Mouse (Mus musculus): ENCODE data around the gene Myo1d. TPM values are rescaled to one million over a fixed set of nuclear protein-coding genes. Genes with fewer than 3 reads are reported as not detected.

Gene Myo1d
- polyA plus RNA-seq, 1 experiment from 2014 or later: 2.9 TPM

GRCm38 (mm10) chr11:80772595-80773210, 7.1 kb downstream of the Myo1d start:
- Histone ChIP-seq H3K27me3 (ENCODE audit: control insufficient read depth, insufficient read depth, low read depth, low read length) (no peaks in the 10 kb centered on the region), H3K27ac (ENCODE audit: low read length) (no peak overlapping the region), H3K4me3 (ENCODE audit: low read depth, low read length) (no peak overlapping the region), H3K4me2 (ENCODE audit: low read length) (no peak overlapping the region), H3K36me3 (ENCODE audit: control insufficient read depth, insufficient read depth, low read length) (no peaks in the 10 kb centered on the region), H3K4me1 (ENCODE audit: control insufficient read depth, insufficient read depth, low read length) (no peaks in the 10 kb centered on the region), H3K9me3 (replicated peaks; ENCODE audit: control insufficient read depth, low read length, poor library complexity, severe bottlenecking) (no peaks in the 10 kb centered on the region), H3K9ac (ENCODE audit: low read depth, low read length) (no peak overlapping the region)
- 79% methylated on average over 6 of the region's 6 CpGs for WGBS
- no peak for ATAC-seq

- Histone ChIP-seq H3K9me3 (replicated peaks; ENCODE audit: control insufficient read depth, low read length, poor library complexity, severe bottlenecking) (no peaks in the 10 kb centered on the region), H3K9ac (ENCODE audit: low read depth, low read length) (no peak overlapping the region), H3K27ac (ENCODE audit: low read length) (no peak overlapping the region), H3K27me3 (ENCODE audit: control insufficient read depth, insufficient read depth, low read depth, low read length) (no peaks in the 10 kb centered on the region), H3K4me3 (ENCODE audit: low read depth, low read length) (no peak overlapping the region), H3K36me3 (ENCODE audit: control insufficient read depth, insufficient read depth, low read length) (no peaks in the 10 kb centered on the region), H3K4me1 (ENCODE audit: control insufficient read depth, insufficient read depth, low read length) (no peaks in the 10 kb centered on the region), H3K4me2 (ENCODE audit: low read length) (no peak overlapping the region)
- 79% methylated on average over 5 of the region's 5 CpGs for WGBS
- ATAC-seq: no peak
These were observed 8.1 kb downstream of the Myo1d start for GRCm38 (mm10) chr11:80771596-80772250.

- Histone ChIP-seq H3K27ac (ENCODE audit: low read length) (no peak overlapping the region), H3K9me3 (replicated peaks; ENCODE audit: control insufficient read depth, low read length, poor library complexity, severe bottlenecking) (no peaks in the 10 kb centered on the region), H3K9ac (ENCODE audit: low read depth, low read length) (no peak overlapping the region), H3K4me2 (ENCODE audit: low read length) (no peak overlapping the region), H3K27me3 (ENCODE audit: control insufficient read depth, insufficient read depth, low read depth, low read length) (no peaks in the 10 kb centered on the region), H3K4me3 (ENCODE audit: low read depth, low read length) (no peak overlapping the region), H3K4me1 (ENCODE audit: control insufficient read depth, insufficient read depth, low read length) (no peaks in the 10 kb centered on the region), H3K36me3 (ENCODE audit: control insufficient read depth, insufficient read depth, low read length) (no peaks in the 10 kb centered on the region)
- no peak for ATAC-seq
- WGBS: 89% methylated on average over 3 of the region's 3 CpGs
These were observed 8.6 kb downstream of the Myo1d start for GRCm38 (mm10) chr11:80771186-80771585.

DNA sequence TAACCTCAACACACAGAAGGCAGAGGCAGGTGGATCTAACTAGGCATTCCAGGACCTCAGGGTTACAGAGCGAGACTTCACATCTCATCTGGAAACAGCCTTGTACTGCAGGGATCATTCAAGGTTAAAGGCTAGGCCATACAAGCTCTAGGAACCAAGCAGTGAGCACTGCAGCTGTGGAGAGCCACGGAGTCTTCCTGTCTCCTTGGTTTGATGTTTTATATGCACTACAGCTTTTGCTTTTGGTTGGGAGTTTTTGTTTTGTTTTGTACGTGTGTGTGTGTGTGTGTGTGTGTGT, 12.6 kb downstream of the Myo1d start:
- H3K27me3 ChIP-seq (ENCODE audit: control insufficient read depth, insufficient read depth, low read depth, low read length): no peaks in the 10 kb centered on the region
- H3K27ac ChIP-seq (ENCODE audit: low read length): no peak overlapping the region
- no peak overlapping the region for H3K9ac ChIP-seq (ENCODE audit: low read depth, low read length)
- H3K4me3 ChIP-seq (ENCODE audit: low read depth, low read length): no peak overlapping the region
- no peak overlapping the region for H3K4me2 ChIP-seq (ENCODE audit: low read length)
- no peak for ATAC-seq
- no peaks in the 10 kb centered on the region for H3K9me3 ChIP-seq (replicated peaks; ENCODE audit: control insufficient read depth, low read length, poor library complexity, severe bottlenecking)
- H3K36me3 ChIP-seq (ENCODE audit: control insufficient read depth, insufficient read depth, low read length): no peaks in the 10 kb centered on the region
- no peaks in the 10 kb centered on the region for H3K4me1 ChIP-seq (ENCODE audit: control insufficient read depth, insufficient read depth, low read length)
- 77% methylated on average over 3 of the region's 3 CpGs for WGBS

GRCm38 (mm10) chr11:80766472-80767319, 13.1 kb downstream of the Myo1d start:
- Histone ChIP-seq H3K36me3 (ENCODE audit: control insufficient read depth, insufficient read depth, low read length) (no peaks in the 10 kb centered on the region), H3K4me3 (ENCODE audit: low read depth, low read length) (no peak overlapping the region), H3K9me3 (replicated peaks; ENCODE audit: control insufficient read depth, low read length, poor library complexity, severe bottlenecking) (no peaks in the 10 kb centered on the region), H3K27me3 (ENCODE audit: control insufficient read depth, insufficient read depth, low read depth, low read length) (no peaks in the 10 kb centered on the region), H3K4me2 (ENCODE audit: low read length) (no peak overlapping the region), H3K27ac (ENCODE audit: low read length) (no peak overlapping the region), H3K9ac (ENCODE audit: low read depth, low read length) (no peak overlapping the region), H3K4me1 (ENCODE audit: control insufficient read depth, insufficient read depth, low read length) (no peaks in the 10 kb centered on the region)
- 91% methylated on average over 6 of the region's 6 CpGs for WGBS
- ATAC-seq: no peak

DNA sequence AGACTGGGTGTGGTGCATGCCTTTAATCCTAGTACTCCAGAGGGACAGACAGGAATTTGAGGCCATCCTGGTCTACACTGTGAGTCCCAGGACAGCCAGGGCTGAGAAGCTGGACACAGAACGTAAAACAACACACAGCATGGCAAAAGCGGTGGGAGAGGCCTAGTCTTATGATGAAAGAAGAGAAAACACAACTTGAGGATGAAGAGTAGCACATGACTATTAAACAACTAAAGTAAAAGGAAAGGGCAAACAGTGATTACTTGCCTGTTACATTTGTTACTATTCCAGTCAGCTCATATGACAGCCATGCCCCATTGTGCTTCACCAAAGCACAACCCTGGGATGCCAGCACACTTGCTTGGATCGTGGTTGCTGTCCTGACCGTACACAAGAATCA, 13.8 kb downstream of the Myo1d start:
- Histone ChIP-seq H3K4me2 (ENCODE audit: low read length) (no peak overlapping the region), H3K9me3 (replicated peaks; ENCODE audit: control insufficient read depth, low read length, poor library complexity, severe bottlenecking) (no peaks in the 10 kb centered on the region), H3K27ac (ENCODE audit: low read length) (no peak overlapping the region), H3K4me3 (ENCODE audit: low read depth, low read length) (no peak overlapping the region), H3K36me3 (ENCODE audit: control insufficient read depth, insufficient read depth, low read length) (no peaks in the 10 kb centered on the region), H3K4me1 (ENCODE audit: control insufficient read depth, insufficient read depth, low read length) (no peaks in the 10 kb centered on the region), H3K27me3 (ENCODE audit: control insufficient read depth, insufficient read depth, low read depth, low read length) (no peaks in the 10 kb centered on the region), H3K9ac (ENCODE audit: low read depth, low read length) (no peak overlapping the region)
- ATAC-seq: no peak
- WGBS: 90% methylated on average over 4 of the region's 4 CpGs

DNA sequence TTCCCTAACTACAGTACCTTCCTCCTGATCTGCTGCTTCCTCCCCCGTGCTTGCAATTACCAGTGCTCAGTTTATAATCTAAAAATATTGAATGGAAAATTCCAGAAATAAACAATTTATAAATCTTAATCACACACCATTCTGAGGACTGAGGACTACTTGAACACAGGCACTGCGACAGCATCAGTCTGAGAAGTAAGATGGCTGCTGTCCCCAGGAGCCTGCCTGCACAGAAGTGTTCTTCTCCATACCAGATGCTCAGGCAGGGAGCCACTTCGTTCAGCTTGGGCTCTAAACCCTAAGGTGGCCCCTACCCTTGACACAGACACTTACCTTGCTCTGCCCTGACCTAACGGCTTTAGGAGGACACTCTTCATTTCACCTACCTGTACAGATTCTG, 17.8 kb downstream of the Myo1d start:
- no peak overlapping the region for H3K4me3 ChIP-seq (ENCODE audit: low read depth, low read length)
- no peaks in the 10 kb centered on the region for H3K36me3 ChIP-seq (ENCODE audit: control insufficient read depth, insufficient read depth, low read length)
- no peaks in the 10 kb centered on the region for H3K4me1 ChIP-seq (ENCODE audit: control insufficient read depth, insufficient read depth, low read length)
- no peak for ATAC-seq
- no peak overlapping the region for H3K9ac ChIP-seq (ENCODE audit: low read depth, low read length)
- H3K9me3 ChIP-seq (replicated peaks; ENCODE audit: control insufficient read depth, low read length, poor library complexity, severe bottlenecking): no peaks in the 10 kb centered on the region
- H3K27ac ChIP-seq (ENCODE audit: low read length): no peak overlapping the region
- no peaks in the 10 kb centered on the region for H3K27me3 ChIP-seq (ENCODE audit: control insufficient read depth, insufficient read depth, low read depth, low read length)
- H3K4me2 ChIP-seq (ENCODE audit: low read length): no peak overlapping the region
- 78% methylated on average over 4 of the region's 4 CpGs for WGBS

DNA sequence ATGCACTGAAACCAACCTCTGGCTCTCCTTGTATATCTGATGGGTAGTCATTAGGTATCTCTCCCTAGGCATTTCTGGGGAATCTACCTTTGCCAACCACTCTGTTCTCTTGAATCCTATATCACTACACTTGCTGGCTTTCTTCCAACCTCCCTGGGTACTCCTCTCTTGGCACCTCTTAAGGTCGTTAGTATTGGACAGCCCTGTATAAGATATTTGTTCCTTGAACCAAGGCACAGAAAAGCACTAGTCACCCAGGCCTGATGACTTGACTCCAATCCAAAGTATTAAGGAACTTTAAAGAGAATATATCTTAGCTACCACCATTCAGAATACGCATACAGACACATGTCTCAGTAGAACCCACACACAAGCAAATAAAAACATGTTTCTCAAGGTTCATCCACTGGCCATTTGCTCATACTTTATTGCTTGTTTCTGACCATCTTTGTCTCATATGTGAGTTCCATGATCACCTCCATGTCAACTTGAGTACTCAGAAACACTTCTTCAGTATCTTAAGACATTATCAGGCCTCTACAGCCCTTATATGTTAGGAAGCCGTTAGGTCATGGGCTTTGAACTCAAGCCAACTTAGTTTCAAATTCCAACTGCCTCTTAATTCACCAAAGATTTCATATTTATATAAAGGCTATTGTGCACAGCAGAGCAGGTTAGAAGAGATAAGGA, 18.4 kb downstream of the Myo1d start:
- no peaks in the 10 kb centered on the region for H3K4me1 ChIP-seq (ENCODE audit: control insufficient read depth, insufficient read depth, low read length)
- no peaks in the 10 kb centered on the region for H3K27me3 ChIP-seq (ENCODE audit: control insufficient read depth, insufficient read depth, low read depth, low read length)
- H3K9me3 ChIP-seq (replicated peaks; ENCODE audit: control insufficient read depth, low read length, poor library complexity, severe bottlenecking): no peaks in the 10 kb centered on the region
- no peak overlapping the region for H3K4me2 ChIP-seq (ENCODE audit: low read length)
- no peak overlapping the region for H3K4me3 ChIP-seq (ENCODE audit: low read depth, low read length)
- H3K9ac ChIP-seq (ENCODE audit: low read depth, low read length): no peak overlapping the region
- no peaks in the 10 kb centered on the region for H3K36me3 ChIP-seq (ENCODE audit: control insufficient read depth, insufficient read depth, low read length)
- H3K27ac ChIP-seq (ENCODE audit: low read length): no peak overlapping the region
- ATAC-seq: no peak
- WGBS: 89% methylated on average over 3 of the region's 3 CpGs

GRCm38 (mm10) chr11:80759023-80759422, 20.8 kb downstream of the Myo1d start:
- Histone ChIP-seq H3K9me3 (replicated peaks; ENCODE audit: control insufficient read depth, low read length, poor library complexity, severe bottlenecking) (no peaks in the 10 kb centered on the region), H3K4me3 (ENCODE audit: low read depth, low read length) (no peak overlapping the region), H3K4me2 (ENCODE audit: low read length) (no peak overlapping the region), H3K36me3 (ENCODE audit: control insufficient read depth, insufficient read depth, low read length) (no peaks in the 10 kb centered on the region), H3K27ac (ENCODE audit: low read length) (no peak overlapping the region), H3K27me3 (ENCODE audit: control insufficient read depth, insufficient read depth, low read depth, low read length) (no peaks in the 10 kb centered on the region), H3K9ac (ENCODE audit: low read depth, low read length) (no peak overlapping the region), H3K4me1 (ENCODE audit: control insufficient read depth, insufficient read depth, low read length) (no peaks in the 10 kb centered on the region)
- WGBS: 95% methylated on average over 3 of the region's 3 CpGs
- ATAC-seq: no peak

Measured in midbrain, embryonic 16.5 days (tissue).